Mouse (Mus musculus) kidney, embryonic 16.5 days (tissue): Measurements from ENCODE around the gene Olfr325. TPM values are rescaled to one million over a fixed set of nuclear protein-coding genes. Genes with fewer than 3 reads are reported as not detected.

Experiments used
- ATAC-seq: fragments of 200-750 bp; cut with Nextera tagmentation; 2 replicates; pipeline ENCODE4 v1.8.0; 2017; ENCODE audit warnings: moderate TSS enrichment; ENCODE audit not compliant: low FRiP score, low TSS enrichment
- H3K27ac ChIP-seq: fragments of 300-500 bp; sonication (generic); 2 replicates; pipeline ENCODE4 v1.5.1; 2014; ENCODE audit warnings: low read length
- H3K27me3 ChIP-seq: fragments of 300-500 bp; sonication (generic); 2 replicates; pipeline ENCODE4 v1.6.1; 2014; ENCODE audit warnings: low read length, control low read depth, mixed read lengths; ENCODE audit not compliant: insufficient read depth
- H3K36me3 ChIP-seq: fragments of 300-500 bp; sonication (generic); 2 replicates; pipeline ENCODE4 v1.6.1; 2014; ENCODE audit warnings: low read length, control low read depth, mixed read lengths; ENCODE audit not compliant: insufficient read depth
- H3K4me1 ChIP-seq: fragments of 300-500 bp; sonication (generic); 2 replicates; pipeline ENCODE4 v1.6.1; 2014; ENCODE audit warnings: low read length, control low read depth, mixed read lengths; ENCODE audit not compliant: insufficient read depth
- H3K4me2 ChIP-seq: fragments of 300-500 bp; sonication (generic); replicated peaks from 2 replicates; pipeline ENCODE4 v1.6.1; 2014; ENCODE audit warnings: low read depth, low read length
- H3K4me3 ChIP-seq: fragments of 300-500 bp; sonication (generic); 2 replicates; pipeline ENCODE4 v1.5.1; 2014; ENCODE audit warnings: mild to moderate bottlenecking, low read length
- H3K9ac ChIP-seq: fragments of 300-500 bp; sonication (generic); replicated peaks from 2 replicates; pipeline ENCODE4 v1.6.1; 2014; ENCODE audit warnings: low read length
- H3K9me3 ChIP-seq: fragments of 300-500 bp; sonication (generic); 2 replicates; pipeline ENCODE4 v1.6.1; 2016; ENCODE audit warnings: low read length, control low read depth
- WGBS: fragments of 180-500 bp; shearing (Covaris S2); extraction: QIAGEN DNeasy Blood & Tissue Kit; methylation state at CpG from one replicate; pipeline ENCODE4 v1.1.7; 2014; 5-methylcytosine and 5-hydroxymethylcytosine counted together
- polyA plus RNA-seq: library from polyadenylated mRNA; unstranded; fragments of >200 nt; fragmentation: Nextera tagmentation; extraction: Ambion mirVana; gene quantifications from 2 replicates; pipeline ENCODE4 v1.2.1, GENCODE M21; 2015

The Olfr325 gene
- polyA plus RNA-seq, 1 experiment from 2014 or later = not detected

GRCm38 (mm10) chr11:58602062-58602461, 24.5 kb downstream of the Olfr325 start:
- Histone ChIP-seq H3K27ac (no peak overlapping the region), H3K4me3 (no peak overlapping the region), H3K9me3 (no peaks in the 10 kb centered on the region), H3K4me1 (no peaks in the 10 kb centered on the region), H3K4me2 (no peak overlapping the region), H3K36me3 (no peaks in the 10 kb centered on the region), H3K9ac (no peak overlapping the region), H3K27me3 (no peaks in the 10 kb centered on the region)
- ATAC-seq = no peak

- H3K27ac ChIP-seq = no peak overlapping the region
- H3K9ac ChIP-seq = no peak overlapping the region
- no peak overlapping the region for H3K4me2 ChIP-seq
- H3K4me3 ChIP-seq = no peak overlapping the region
- WGBS = 78% methylated on average over 6 of the region's 6 CpGs
- ATAC-seq = no peak
- no peaks in the 10 kb centered on the region for H3K9me3 ChIP-seq
- no peaks in the 10 kb centered on the region for H3K4me1 ChIP-seq
- H3K27me3 ChIP-seq = no peaks in the 10 kb centered on the region
- no peaks in the 10 kb centered on the region for H3K36me3 ChIP-seq
Measured at GRCm38 (mm10) chr11:58602800-58603560, 25.4 kb downstream of the Olfr325 start.

- Histone ChIP-seq H3K9me3 (no peaks in the 10 kb centered on the region), H3K4me1 (no peaks in the 10 kb centered on the region), H3K27ac (no peak overlapping the region), H3K36me3 (no peaks in the 10 kb centered on the region), H3K4me3 (no peak overlapping the region), H3K27me3 (no peaks in the 10 kb centered on the region), H3K9ac (no peak overlapping the region), H3K4me2 (no peak overlapping the region)
- ATAC-seq = no peak
- WGBS = 44% methylated on average over 2 of the region's 2 CpGs
Measured at GRCm38 (mm10) chr11:58604688-58605087, 27.2 kb downstream of the Olfr325 start.

GRCm38 (mm10) chr11:58605228-58605627, 27.7 kb downstream of the Olfr325 start:
- no peaks in the 10 kb centered on the region for H3K9me3 ChIP-seq
- H3K36me3 ChIP-seq = no peaks in the 10 kb centered on the region
- no peak overlapping the region for H3K9ac ChIP-seq
- no peaks in the 10 kb centered on the region for H3K27me3 ChIP-seq
- no peak for ATAC-seq
- H3K4me2 ChIP-seq = no peak overlapping the region
- no peak overlapping the region for H3K27ac ChIP-seq
- no peak overlapping the region for H3K4me3 ChIP-seq
- no peaks in the 10 kb centered on the region for H3K4me1 ChIP-seq
- WGBS = 81% methylated on average over 3 of the region's 3 CpGs

GRCm38 (mm10) chr11:58606177-58606919, 28.8 kb downstream of the Olfr325 start:
- H3K4me1 ChIP-seq = no peaks in the 10 kb centered on the region
- H3K4me3 ChIP-seq = no peak overlapping the region
- no peak overlapping the region for H3K9ac ChIP-seq
- WGBS = 92% methylated on average over 12 of the region's 12 CpGs
- ATAC-seq = no peak
- no peaks in the 10 kb centered on the region for H3K36me3 ChIP-seq
- no peak overlapping the region for H3K27ac ChIP-seq
- no peaks in the 10 kb centered on the region for H3K27me3 ChIP-seq
- no peaks in the 10 kb centered on the region for H3K9me3 ChIP-seq
- no peak overlapping the region for H3K4me2 ChIP-seq

- Histone ChIP-seq H3K4me3 (no peak overlapping the region), H3K9ac (no peak overlapping the region), H3K4me1 (no peaks in the 10 kb centered on the region), H3K27me3 (no peaks in the 10 kb centered on the region), H3K27ac (no peak overlapping the region), H3K36me3 (no peaks in the 10 kb centered on the region), H3K9me3 (no peaks in the 10 kb centered on the region), H3K4me2 (no peak overlapping the region)
- ATAC-seq = no peak
- WGBS = 71% methylated on average over 6 of the region's 6 CpGs
Measured at GRCm38 (mm10) chr11:58607030-58607429, 29.5 kb downstream of the Olfr325 start.

- no peak overlapping the region for H3K27ac ChIP-seq
- H3K9ac ChIP-seq = no peak overlapping the region
- H3K36me3 ChIP-seq = no peaks in the 10 kb centered on the region
- no peak overlapping the region for H3K4me3 ChIP-seq
- H3K4me1 ChIP-seq = no peaks in the 10 kb centered on the region
- H3K4me2 ChIP-seq = no peak overlapping the region
- no peaks in the 10 kb centered on the region for H3K9me3 ChIP-seq
- 49% methylated on average over 3 of the region's 3 CpGs for WGBS
- H3K27me3 ChIP-seq = no peaks in the 10 kb centered on the region
- no peak for ATAC-seq
Measured at GRCm38 (mm10) chr11:58613359-58613758, 35.8 kb downstream of the Olfr325 start.

- no peak overlapping the region for H3K9ac ChIP-seq
- no peaks in the 10 kb centered on the region for H3K27me3 ChIP-seq
- H3K4me1 ChIP-seq = no peaks in the 10 kb centered on the region
- no peak overlapping the region for H3K4me3 ChIP-seq
- no peak for ATAC-seq
- H3K27ac ChIP-seq = no peak overlapping the region
- no peak overlapping the region for H3K4me2 ChIP-seq
- no peaks in the 10 kb centered on the region for H3K36me3 ChIP-seq
- H3K9me3 ChIP-seq = no peaks in the 10 kb centered on the region
Measured at GRCm38 (mm10) chr11:58614526-58614925, 37.0 kb downstream of the Olfr325 start.

- Histone ChIP-seq H3K9ac (no peak within 1 kb of the TSS), H3K36me3 (no peaks in the 10 kb centered on the region), H3K4me2 (no peak within 1 kb of the TSS), H3K27me3 (no peaks in the 10 kb centered on the region), H3K4me1 (no peaks in the 10 kb centered on the region), H3K4me3 (no peak within 1 kb of the TSS), H3K9me3 (no peaks in the 10 kb centered on the region), H3K27ac (no peak within 1 kb of the TSS)
- no peak for ATAC-seq
- WGBS = 95% methylated on average over 4 of the region's 4 CpGs
Measured at GRCm38 (mm10) chr11:58615975-58616374, 38.4 kb downstream of the Olfr325 start, which contains the start of gene 2210407C18Rik. 2210407C18Rik (minus strand) TSS chr11:58616075.

GRCm38 (mm10) chr11:58618369-58618768, 40.8 kb downstream of the Olfr325 start:
- no peak overlapping the region for H3K27ac ChIP-seq
- no peaks in the 10 kb centered on the region for H3K4me1 ChIP-seq
- H3K4me3 ChIP-seq = no peak overlapping the region
- H3K27me3 ChIP-seq = no peaks in the 10 kb centered on the region
- no peaks in the 10 kb centered on the region for H3K9me3 ChIP-seq
- H3K9ac ChIP-seq = no peak overlapping the region
- H3K36me3 ChIP-seq = no peaks in the 10 kb centered on the region
- no peak overlapping the region for H3K4me2 ChIP-seq
- ATAC-seq = no peak
- WGBS = 77% methylated on average over 3 of the region's 3 CpGs
